Mouse (Mus musculus): ENCODE results near the gene Stxbp5l. TPM values are rescaled to one million over a fixed set of nuclear protein-coding genes. Genes with fewer than 3 reads are reported as not detected.

The Stxbp5l gene
- not detected in 4 replicates for total RNA-seq (2023; ENCODE audit: inconsistent age)

DNA sequence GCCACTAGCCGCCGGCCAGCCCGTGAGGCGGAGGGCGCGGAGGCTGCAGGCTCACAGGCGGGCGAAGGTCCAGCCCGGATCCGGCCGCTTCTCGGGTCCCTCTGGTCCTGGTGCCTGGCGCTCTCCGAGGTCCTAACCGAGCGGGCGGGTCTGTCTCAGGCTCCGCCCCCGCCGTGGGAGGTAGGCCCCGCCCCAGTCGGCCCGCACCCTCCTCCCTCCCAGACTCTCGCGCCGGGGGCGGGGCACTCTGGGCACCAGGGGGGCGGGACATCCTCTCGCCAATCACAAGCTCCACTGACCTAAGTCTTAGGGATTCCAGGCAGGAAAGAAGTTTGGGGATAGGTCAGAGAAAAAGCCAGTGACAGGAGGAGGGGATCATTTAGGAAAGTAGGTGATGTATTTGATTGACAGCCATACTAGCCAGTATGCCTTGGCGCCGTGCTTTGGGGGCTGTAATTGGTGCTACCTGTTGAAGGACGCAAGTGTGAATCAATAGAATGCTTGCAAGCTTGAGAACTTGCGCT lies at the start of gene Stxbp5l:
Stxbp5l (minus strand) TSS at position 142 of the 524 bp plus-strand sequence.

Other genes starting within 250 kb of the Stxbp5l start
- gene Gtf2e1, start 154.8 kb upstream of the Stxbp5l start, total RNA-seq (2023; ENCODE audit: inconsistent age), result 17.4 to 18.3 TPM (median 17.9 TPM) in 4 replicates
- 14.4 to 19.3 TPM (median 15.4 TPM) in 4 replicates for gene Rabl3, start 154.9 kb upstream of the Stxbp5l start, total RNA-seq (2023; ENCODE audit: inconsistent age)
- gene Hgd, start 195.2 kb upstream of the Stxbp5l start, total RNA-seq (2023; ENCODE audit: inconsistent age), result not detected in 4 replicates

Data from B cell, adult (primary cell).